Mouse (Mus musculus) central nervous system, embryonic 14 days (tissue): ENCODE results near the gene Syt16. TPM values are rescaled to one million over a fixed set of nuclear protein-coding genes. Genes with fewer than 3 reads are reported as not detected.

Experiments used
- polyA plus RNA-seq: library from polyadenylated mRNA; depleted of rRNA; stranded (reverse); fragments of >200 nt; gene quantifications from 2 replicates; pipeline ENCODE4 v1.2.3, GENCODE M21; 2012; rRNA removed

The Syt16 gene
- polyA plus RNA-seq = 32.2 and 33.6 TPM in 2 replicates

DNA sequence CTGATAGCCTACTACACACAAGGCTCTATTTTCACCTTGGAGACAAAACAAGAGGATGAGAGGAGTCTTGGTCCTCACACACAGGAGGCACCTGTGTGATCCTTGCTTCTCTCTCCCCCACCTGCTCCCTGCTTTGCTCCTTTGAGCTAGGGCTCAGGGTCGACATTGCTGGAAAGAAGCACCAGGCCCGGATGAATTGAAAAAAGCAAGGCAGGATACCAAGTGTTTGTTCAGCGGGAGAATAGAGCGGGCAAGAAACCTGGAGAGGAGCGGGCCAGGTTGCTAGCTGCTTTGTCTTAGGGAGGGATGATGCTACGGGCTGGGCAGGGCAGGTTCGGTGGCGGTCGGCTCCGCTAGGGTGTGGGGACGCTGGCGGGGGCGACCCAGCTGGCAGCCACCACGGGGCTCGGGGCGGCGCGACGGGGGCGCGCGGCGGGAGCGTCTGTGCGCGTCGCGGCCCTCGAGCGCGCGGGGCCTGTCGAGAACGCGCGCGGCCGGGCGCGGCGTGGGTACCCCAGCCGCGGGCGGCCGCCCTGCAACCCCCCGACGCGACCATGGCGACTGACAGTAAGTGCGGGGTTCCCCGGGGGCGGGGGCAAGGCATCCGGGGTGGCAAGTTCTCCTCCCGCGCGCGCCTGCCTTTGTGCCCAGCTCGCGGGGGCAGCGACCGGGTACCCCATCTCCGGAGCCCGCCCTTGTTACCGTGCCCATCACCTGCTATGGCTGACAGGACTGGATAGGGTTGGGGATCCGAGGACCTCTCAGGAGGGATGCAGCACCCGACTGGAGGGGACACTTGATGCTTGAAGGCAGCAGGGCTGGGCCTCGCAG, at the start of gene Syt16:
TSS of gene Syt16 (plus strand) at position 365 of the 831 bp plus-strand sequence.

DNA sequence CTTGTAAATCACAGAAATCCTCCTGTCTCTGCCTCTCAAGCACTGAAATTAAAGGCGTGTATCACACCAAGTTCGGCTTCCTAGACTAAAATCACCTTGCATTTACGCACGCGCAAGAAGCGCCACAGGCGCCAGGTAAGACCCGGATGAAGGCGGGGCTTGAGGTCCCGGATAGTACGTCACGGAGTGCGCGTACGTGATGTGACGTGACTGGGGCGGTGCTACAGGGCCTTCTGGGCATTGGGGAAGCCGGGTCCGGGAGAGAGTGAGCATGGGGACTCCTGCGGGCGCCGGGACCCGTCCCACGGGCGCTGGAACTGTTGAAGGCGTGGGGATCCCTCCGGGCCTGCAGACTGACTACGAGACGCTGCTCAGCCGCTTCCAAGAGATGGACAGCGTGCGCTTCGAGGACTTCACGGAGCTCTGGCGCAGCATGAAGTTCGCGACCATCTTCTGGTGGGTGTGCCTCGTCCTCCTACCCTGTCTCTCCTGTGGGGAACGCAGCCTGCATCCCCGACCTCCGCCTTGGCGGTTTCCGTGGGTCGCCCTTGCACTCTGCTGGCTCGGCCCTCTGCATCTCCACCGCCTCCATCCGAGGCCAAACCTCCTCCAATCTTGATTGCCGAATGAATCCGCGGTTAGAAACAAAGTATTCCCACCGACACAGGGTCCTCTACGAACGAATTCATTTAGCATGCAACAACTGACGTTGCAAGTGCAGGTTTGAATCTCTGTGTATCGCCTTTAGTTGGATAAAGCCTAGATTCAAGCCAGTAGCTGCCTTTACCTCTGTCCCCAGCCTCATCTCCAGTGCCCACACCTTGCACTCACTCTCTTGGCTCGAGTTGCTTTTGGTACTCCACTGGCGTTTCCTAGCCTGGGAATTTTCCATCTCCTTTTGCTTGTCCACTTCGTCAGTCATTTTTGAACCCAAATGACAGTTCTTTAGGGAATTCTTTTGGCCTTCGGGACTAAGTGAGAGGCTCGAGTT, 32.9 kb upstream of the Syt16 start, which contains the start of gene Snapc1:
TSS of gene Snapc1 (plus strand) at position 191 of the 991 bp plus-strand sequence.

DNA sequence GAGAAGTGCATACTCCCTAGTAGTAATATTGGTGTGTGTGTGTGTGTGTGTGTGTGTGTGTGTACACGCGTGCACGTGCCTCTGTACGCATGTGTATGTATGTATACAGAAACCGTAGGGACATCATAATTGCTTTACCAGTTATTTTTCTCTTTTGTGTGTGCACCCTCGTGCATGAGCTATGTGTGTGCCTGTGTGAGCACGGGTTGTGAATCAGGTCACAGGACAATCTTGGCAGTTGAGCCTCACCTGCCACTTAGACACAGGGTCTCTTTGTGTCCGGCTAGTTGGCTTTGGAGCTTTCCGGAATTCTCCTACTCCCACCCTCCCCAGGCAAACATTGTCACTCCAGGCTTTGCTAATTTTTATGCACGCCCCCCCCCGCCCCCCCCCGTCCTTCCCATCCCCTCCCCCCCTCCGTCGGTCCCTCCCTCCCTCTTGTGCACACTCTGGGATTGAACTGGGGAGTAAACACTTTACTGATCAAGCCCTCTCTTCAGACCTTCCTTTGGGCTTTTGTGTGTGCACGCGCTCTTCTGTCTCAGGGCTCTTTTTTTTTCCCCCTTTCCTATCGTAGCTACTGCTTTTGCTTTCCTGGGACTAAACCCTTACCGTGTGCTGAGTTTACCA, 319.0 kb downstream of the Syt16 start, which contains the start of gene Gm11042:
TSS of gene Gm11042 (minus strand) at position 51 of the 630 bp plus-strand sequence.

Other genes starting within 250 kb of the Syt16 start
- gene Hif1a, start 96.3 kb upstream of the Syt16 start, polyA plus RNA-seq = 60.2 and 61.9 TPM in 2 replicates
- gene Gm49321, start 60.0 kb upstream of the Syt16 start, polyA plus RNA-seq = 0.39 TPM in 1 of 2 replicates, not detected in the other
- 34.3 and 37.9 TPM in 2 replicates for gene Snapc1, start 33.2 kb upstream of the Syt16 start, polyA plus RNA-seq